Mouse (Mus musculus) C2C12 (cell line): ENCODE data around the gene Rmnd5a.

Experiments used
- CTCF ChIP-seq: IDR thresholded peaks from one replicate; pipeline ENCODE4 v1.5.1; 2011; ENCODE audit not compliant: control insufficient read depth, insufficient read depth, insufficient read length
- MYOD1 ChIP-seq: IDR thresholded peaks from one replicate; pipeline ENCODE4 v1.6.1; 2011; ENCODE audit warnings: low read depth; ENCODE audit not compliant: control insufficient read depth, insufficient read length
- MYOG ChIP-seq: IDR thresholded peaks from one replicate; pipeline ENCODE4 v1.6.1; 2011; ENCODE audit not compliant: control insufficient read depth, insufficient read length; ENCODE audit errors: extremely low read depth

DNA sequence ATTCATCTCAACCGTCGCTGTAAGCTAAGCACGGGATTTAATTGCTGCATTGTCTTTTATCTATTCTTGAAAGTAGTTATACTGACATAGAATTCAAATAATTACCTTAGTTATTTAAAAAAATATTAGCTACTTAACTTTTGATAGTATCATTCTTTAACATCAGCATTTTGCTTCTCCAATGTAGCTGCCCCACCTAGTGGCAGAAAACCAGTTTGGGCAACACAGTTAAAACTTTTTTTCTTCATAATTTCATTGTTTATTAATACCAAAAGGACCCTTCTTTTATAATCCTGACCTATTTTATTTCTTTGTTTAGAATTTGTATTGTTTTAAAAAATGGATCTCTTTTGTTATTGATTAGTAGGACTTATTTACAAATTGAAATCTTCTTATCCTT, 17.3 kb downstream of the Rmnd5a start:
- TF ChIP-seq MYOG (no peak), CTCF (no peak), MYOD1 (no peak)
